Mouse (Mus musculus) forebrain, embryonic 13.5 days (tissue): ENCODE data around the gene Olfr1143. TPM values are rescaled to one million over a fixed set of nuclear protein-coding genes. Genes with fewer than 3 reads are reported as not detected.

Experiments used
- ATAC-seq: fragments of 200-750 bp; cut with Nextera tagmentation; 2 replicates; pipeline ENCODE4 v1.8.0; 2017
- H3K27ac ChIP-seq: fragments of 300-500 bp; sonication (generic); 2 replicates; pipeline ENCODE4 v1.5.1; 2015; ENCODE audit warnings: inconsistent platforms, mild to moderate bottlenecking, moderate library complexity
- H3K27me3 ChIP-seq: fragments of 300-500 bp; sonication (generic); 2 replicates; pipeline ENCODE4 v1.6.1; 2015; ENCODE audit warnings: mild to moderate bottlenecking, inconsistent platforms
- H3K36me3 ChIP-seq: fragments of 300-500 bp; sonication (generic); 2 replicates; pipeline ENCODE4 v1.6.1; 2015; ENCODE audit warnings: mild to moderate bottlenecking, inconsistent platforms; ENCODE audit not compliant: poor library complexity, severe bottlenecking
- H3K4me1 ChIP-seq: fragments of 300-500 bp; sonication (generic); 2 replicates; pipeline ENCODE4 v1.6.1; 2015; ENCODE audit warnings: inconsistent platforms
- H3K4me2 ChIP-seq: fragments of 300-500 bp; sonication (generic); 2 replicates; pipeline ENCODE4 v1.6.1; 2015; ENCODE audit warnings: inconsistent platforms, mild to moderate bottlenecking, moderate library complexity
- H3K4me3 ChIP-seq: fragments of 300-500 bp; sonication (generic); 2 replicates; pipeline ENCODE4 v1.5.1; 2015; ENCODE audit warnings: mild to moderate bottlenecking, inconsistent platforms
- H3K9ac ChIP-seq: fragments of 300-500 bp; sonication (generic); 2 replicates; pipeline ENCODE4 v1.6.1; 2015; ENCODE audit warnings: mild to moderate bottlenecking, inconsistent platforms
- H3K9me3 ChIP-seq: fragments of 300-500 bp; sonication (generic); replicated peaks from 2 replicates; pipeline ENCODE4 v1.6.1; 2016; ENCODE audit warnings: inconsistent platforms
- WGBS: fragments of 180-500 bp; shearing (Covaris S2); methylation state at CpG from one replicate; pipeline ENCODE4 v1.1.7; 2015; 5-methylcytosine and 5-hydroxymethylcytosine counted together
- polyA plus RNA-seq: library from polyadenylated mRNA; unstranded; fragments of >200 nt; fragmentation: Nextera tagmentation; extraction: Ambion mirVana; gene quantifications from 2 replicates; pipeline ENCODE4 v1.2.1, GENCODE M21; 2015

Gene Olfr1143
- not detected in 2 replicates for polyA plus RNA-seq

GRCm38 (mm10) chr2:87800292-87800691 lies at the start of gene Olfr1143:
Olfr1143 (plus strand) TSS chr2:87800592.
- no peaks in the 10 kb centered on the region for H3K27me3 ChIP-seq
- ATAC-seq: no peak
- H3K27ac ChIP-seq: no peak within 1 kb of the TSS
- H3K4me1 ChIP-seq: no peaks in the 10 kb centered on the region
- H3K9me3 ChIP-seq: no peaks in the 10 kb centered on the region
- H3K4me2 ChIP-seq: no peak within 1 kb of the TSS
- H3K9ac ChIP-seq: no peak within 1 kb of the TSS
- H3K4me3 ChIP-seq: no peak within 1 kb of the TSS
- no peaks in the 10 kb centered on the region for H3K36me3 ChIP-seq

- H3K36me3 ChIP-seq: no peaks in the 10 kb centered on the region
- H3K4me3 ChIP-seq: no peak within 1 kb of the TSS
- H3K27ac ChIP-seq: no peak within 1 kb of the TSS
- ATAC-seq: no peak
- H3K9me3 ChIP-seq: no peaks in the 10 kb centered on the region
- no peak within 1 kb of the TSS for H3K9ac ChIP-seq
- H3K27me3 ChIP-seq: no peaks in the 10 kb centered on the region
- no peaks in the 10 kb centered on the region for H3K4me1 ChIP-seq
- WGBS: 80% methylated on average over 1 of the region's 1 CpGs
- no peak within 1 kb of the TSS for H3K4me2 ChIP-seq
Observed at GRCm38 (mm10) chr2:87753891-87754290, 46.5 kb upstream of the Olfr1143 start, which contains the start of gene Olfr1141. Olfr1141 (minus strand) TSS chr2:87753991.

- WGBS: 53% methylated on average over 1 of the region's 1 CpGs
- Histone ChIP-seq H3K4me1 (no peaks in the 10 kb centered on the region), H3K9me3 (no peaks in the 10 kb centered on the region), H3K27ac (no peak overlapping the region), H3K36me3 (no peaks in the 10 kb centered on the region), H3K9ac (no peak overlapping the region), H3K27me3 (no peaks in the 10 kb centered on the region), H3K4me3 (no peak overlapping the region), H3K4me2 (no peak overlapping the region)
- ATAC-seq: no peak
Observed at GRCm38 (mm10) chr2:87776143-87776542, 24.2 kb upstream of the Olfr1143 start.

DNA sequence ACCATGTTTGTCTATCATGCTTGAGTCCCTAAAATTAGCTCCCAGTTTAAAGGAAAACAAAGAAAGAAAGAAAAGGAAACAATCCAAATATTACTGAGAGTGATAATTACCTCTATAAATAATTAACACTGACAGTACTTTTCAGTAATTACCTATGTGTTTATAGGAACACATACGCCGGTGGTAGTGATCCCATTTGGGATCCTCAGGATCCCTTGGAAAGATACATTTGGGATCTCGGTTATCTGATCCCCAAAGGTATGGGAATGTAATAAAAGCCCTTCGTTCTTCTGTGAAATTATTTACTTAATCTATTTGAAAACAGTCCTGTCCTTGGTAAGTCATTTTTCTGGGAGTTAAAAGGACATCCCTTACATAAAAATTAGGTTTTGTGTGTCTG lies 21.2 kb upstream of the Olfr1143 start, which contains the start of gene Olfr152:
Gene Olfr152 (plus strand): TSS at position 301 of the 400 bp plus-strand sequence.
- Histone ChIP-seq H3K36me3 (no peaks in the 10 kb centered on the region), H3K9ac (no peak within 1 kb of the TSS), H3K4me2 (no peak within 1 kb of the TSS), H3K4me3 (no peak within 1 kb of the TSS), H3K4me1 (no peaks in the 10 kb centered on the region), H3K9me3 (no peaks in the 10 kb centered on the region), H3K27ac (no peak within 1 kb of the TSS), H3K27me3 (no peaks in the 10 kb centered on the region)
- ATAC-seq: no peak
- WGBS: 76% methylated on average over 4 of the region's 4 CpGs

- no peak within 1 kb of the TSS for H3K4me3 ChIP-seq
- WGBS: 81% methylated on average over 1 of the region's 1 CpGs
- no peaks in the 10 kb centered on the region for H3K36me3 ChIP-seq
- ATAC-seq: no peak
- H3K9ac ChIP-seq: no peak within 1 kb of the TSS
- H3K4me2 ChIP-seq: no peak within 1 kb of the TSS
- H3K4me1 ChIP-seq: no peaks in the 10 kb centered on the region
- H3K27ac ChIP-seq: no peak within 1 kb of the TSS
- H3K27me3 ChIP-seq: no peaks in the 10 kb centered on the region
- no peaks in the 10 kb centered on the region for H3K9me3 ChIP-seq
Observed at GRCm38 (mm10) chr2:87809522-87809921, 9.1 kb downstream of the Olfr1143 start, which contains the start of gene Olfr1145. Olfr1145 (plus strand) TSS chr2:87809822.

GRCm38 (mm10) chr2:87830233-87830632 lies 29.8 kb downstream of the Olfr1143 start, which contains the start of gene Olfr1148:
Olfr1148 (plus strand) TSS chr2:87830533.
- 97% methylated on average over 1 of the region's 1 CpGs for WGBS
- Histone ChIP-seq H3K4me2 (no peak within 1 kb of the TSS), H3K4me1 (no peaks in the 10 kb centered on the region), H3K4me3 (no peak within 1 kb of the TSS), H3K27me3 (no peaks in the 10 kb centered on the region), H3K27ac (no peak within 1 kb of the TSS), H3K9ac (no peak within 1 kb of the TSS), H3K9me3 (no peaks in the 10 kb centered on the region), H3K36me3 (no peaks in the 10 kb centered on the region)
- ATAC-seq: no peak

GRCm38 (mm10) chr2:87843693-87844092 lies 43.3 kb downstream of the Olfr1143 start, which contains the start of gene Olfr1150-ps1:
Olfr1150-ps1 (plus strand) TSS chr2:87843993.
- 81% methylated on average over 1 of the region's 1 CpGs for WGBS
- Histone ChIP-seq H3K27me3 (no peaks in the 10 kb centered on the region), H3K36me3 (no peaks in the 10 kb centered on the region), H3K4me3 (no peak within 1 kb of the TSS), H3K27ac (no peak within 1 kb of the TSS), H3K4me1 (no peaks in the 10 kb centered on the region), H3K9me3 (no peaks in the 10 kb centered on the region; the same call in 1 of the 2 replicates), H3K4me2 (no peak within 1 kb of the TSS), H3K9ac (no peak within 1 kb of the TSS)
- ATAC-seq: no peak

Other genes with a start within 250 kb of the Olfr1143 start
- gene Olfr1129, start 226.7 kb upstream of the Olfr1143 start, polyA plus RNA-seq: not detected in 2 replicates
- not detected in 2 replicates for gene Olfr1130, start 194.4 kb upstream of the Olfr1143 start, polyA plus RNA-seq
- gene Olfr1131, start 173.5 kb upstream of the Olfr1143 start, polyA plus RNA-seq: not detected in 2 replicates
- gene Olfr1132, start 163.1 kb upstream of the Olfr1143 start, polyA plus RNA-seq: not detected in 2 replicates
- gene Olfr1133, start 153.2 kb upstream of the Olfr1143 start, polyA plus RNA-seq: not detected in 2 replicates
- gene Olfr1134, start 142.1 kb upstream of the Olfr1143 start, polyA plus RNA-seq: not detected in 2 replicates
- gene Olfr1135, start 126.9 kb upstream of the Olfr1143 start, polyA plus RNA-seq: not detected in 2 replicates
- gene Olfr1136, start 106.6 kb upstream of the Olfr1143 start, polyA plus RNA-seq: not detected in 2 replicates
- gene Olfr1137, start 87.4 kb upstream of the Olfr1143 start, polyA plus RNA-seq: not detected in 2 replicates
- not detected in 2 replicates for gene Olfr1138, start 60.6 kb upstream of the Olfr1143 start, polyA plus RNA-seq
- not detected in 2 replicates for gene Olfr1140, start 56.8 kb upstream of the Olfr1143 start, polyA plus RNA-seq
- not detected in 2 replicates for gene Olfr1141, start 46.6 kb upstream of the Olfr1143 start, polyA plus RNA-seq
- not detected in 2 replicates for gene Olfr152, start 21.1 kb upstream of the Olfr1143 start, polyA plus RNA-seq
- gene Olfr1145, start 9.2 kb downstream of the Olfr1143 start, polyA plus RNA-seq: not detected in 2 replicates
- not detected in 2 replicates for gene Olfr1148, start 29.9 kb downstream of the Olfr1143 start, polyA plus RNA-seq
- gene Olfr1150-ps1, start 43.4 kb downstream of the Olfr1143 start, polyA plus RNA-seq: not detected in 2 replicates
- gene Olfr1151, start 55.3 kb downstream of the Olfr1143 start, polyA plus RNA-seq: not detected in 2 replicates
- 0.03 TPM in 1 of 2 replicates, not detected in the other for gene Olfr1152, start 65.9 kb downstream of the Olfr1143 start, polyA plus RNA-seq
- not detected in 2 replicates for gene Olfr1153, start 94.4 kb downstream of the Olfr1143 start, polyA plus RNA-seq
- gene Olfr1154, start 104.6 kb downstream of the Olfr1143 start, polyA plus RNA-seq: not detected in 2 replicates
- not detected in 2 replicates for gene Olfr1155, start 144.5 kb downstream of the Olfr1143 start, polyA plus RNA-seq
- not detected in 2 replicates for gene Olfr1156, start 152.5 kb downstream of the Olfr1143 start, polyA plus RNA-seq
- not detected in 2 replicates for gene Olfr1157, start 167.7 kb downstream of the Olfr1143 start, polyA plus RNA-seq
- not detected in 2 replicates for gene Olfr74, start 174.1 kb downstream of the Olfr1143 start, polyA plus RNA-seq
- gene Olfr1158, start 189.5 kb downstream of the Olfr1143 start, polyA plus RNA-seq: not detected in 2 replicates
- gene Olfr1160, start 207.7 kb downstream of the Olfr1143 start, polyA plus RNA-seq: not detected in 2 replicates
- gene Olfr1161, start 222.2 kb downstream of the Olfr1143 start, polyA plus RNA-seq: not detected in 2 replicates
- not detected in 2 replicates for gene Olfr73, start 237.1 kb downstream of the Olfr1143 start, polyA plus RNA-seq